Mouse (Mus musculus) G1E (cell line): ENCODE data around the gene Dbh.

ENCODE experiments used
- CTCF ChIP-seq: IDR thresholded peaks from 2 replicates; pipeline ENCODE4 v1.5.1; 2012; ENCODE audit warnings: low read depth, low read length, inconsistent platforms, mixed read lengths
- GATA1 ChIP-seq: IDR thresholded peaks from 2 replicates; pipeline ENCODE4 v1.6.1; 2012; ENCODE audit warnings: borderline replicate concordance, low read length, inconsistent platforms, mixed read lengths
- GATA2 ChIP-seq: IDR thresholded peaks from 2 replicates; pipeline ENCODE4 v1.6.1; 2012; ENCODE audit warnings: low read depth, low read length, inconsistent platforms, borderline replicate concordance
- POLR2AphosphoS5 ChIP-seq: IDR thresholded peaks from 2 replicates; pipeline ENCODE4 v1.6.1; 2012; ENCODE audit warnings: low read depth, low read length, inconsistent platforms; ENCODE audit not compliant: insufficient replicate concordance
- TAL1 ChIP-seq: conservative IDR thresholded peaks from 2 replicates; pipeline ENCODE4 v1.6.1; 2012; ENCODE audit warnings: low read depth, low read length, inconsistent platforms, mixed read lengths

- TF ChIP-seq CTCF (no peak), TAL1 (no peak), GATA1 (no peak), POLR2AphosphoS5 (no peak), GATA2 (no peak)
These were observed 42.1 kb downstream of the Dbh start for GRCm38 (mm10) chr2:27207126-27207525.
